15 mouse cellular contexts compared by ENCODE assay signal in the genomic region with DNA sequence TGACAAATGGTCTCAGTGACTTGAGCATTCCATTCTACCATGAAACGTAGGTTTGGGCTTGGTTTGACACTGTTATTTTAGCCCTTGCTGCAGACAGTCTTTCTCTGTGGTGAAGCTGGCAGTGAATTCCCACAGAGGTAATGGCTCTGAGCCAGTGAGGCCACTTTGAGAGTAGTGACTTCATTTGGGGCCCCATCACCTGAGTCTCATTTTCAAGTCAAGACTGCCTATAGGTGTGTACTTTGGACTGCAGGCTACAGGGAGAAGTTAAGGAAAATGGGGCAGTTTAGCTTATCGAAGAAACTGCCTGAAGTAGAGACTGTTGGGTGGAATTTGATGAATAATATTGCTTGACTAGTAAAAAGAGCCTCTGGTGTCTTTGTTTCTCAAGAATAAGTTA.
DNase-seq lines count a peak whose midpoint lies in the region; ATAC-seq and TF ChIP-seq lines count a peak whose summit lies in the region.
"Had no signal": no experiment of that assay in that cellular context is flagged by ENCODE, and none has a peak within 500 bp of the region (broad histone marks: within the 10 kb centered on the region; RNA-seq: fewer than 3 reads in every experiment).

No protein-coding gene starts in this region.

- H3K27ac ChIP-seq in lung, embryonic 15.5 days: peak overlapping the region; percentile 88; the same call in 1 of the 2 replicates
- peak overlapping the region; percentile 90 for H3K27ac ChIP-seq in intestine, embryonic 16.5 days (ENCODE audit: low read length)
- peak overlapping the region; percentile 88 for H3K27ac ChIP-seq in stomach, postnatal 0 days (replicated peaks)
- H3K27ac ChIP-seq: forebrain, embryonic 10.5 days; heart, embryonic 13.5 days; hindbrain, embryonic 15.5 days had no signal

- peak; percentile 5 for DNase-seq in cerebellum, adult 8-10 months
- DNase-seq in cerebellum, postnatal 25 days: no peak
- no peak for DNase-seq in lung, postnatal 25 days (ENCODE audit: low spot score)
- DNase-seq in stomach, postnatal 0 days (ENCODE audit: low spot score): no peak
- no peak for DNase-seq in left cerebral cortex, adult 11 months (ENCODE audit: low spot score)
- DNase-seq: adrenal gland, postnatal 10 days; gastrocnemius, postnatal 36 days; heart, postnatal 36 days had no signal

- 61% methylated on average over 2 of the region's 2 CpGs for WGBS in lung, embryonic 15.5 days
- 63% methylated on average over 2 of the region's 2 CpGs for WGBS in intestine, embryonic 16.5 days
- whole genome bisulfite sequencing in stomach, postnatal 0 days: 43% methylated on average over 2 of the region's 2 CpGs

- no peak for ATAC-seq in lung, embryonic 15.5 days (ENCODE audit: borderline replicate concordance, extremely low read depth, low FRiP score, low TSS enrichment)
- ATAC-seq in intestine, embryonic 16.5 days: peak; percentile 74
- ATAC-seq in stomach, postnatal 0 days (ENCODE audit: low FRiP score, low TSS enrichment): no peak
- ATAC-seq: forebrain, embryonic 14.5 days had no signal

- peaks cover 52% of the 10 kb centered on the region for H3K36me3 ChIP-seq in lung, embryonic 15.5 days
- 0 out of 2 replicates have a peak, but pooled peaks cover 3% of the 10 kb centered on the region for H3K36me3 ChIP-seq in intestine, embryonic 16.5 days (ENCODE audit: control insufficient read depth, insufficient read depth, low read length)
- peaks cover 18% of the 10 kb centered on the region for H3K36me3 ChIP-seq in stomach, postnatal 0 days (ENCODE audit: control insufficient read depth, insufficient read depth, low read length)
- H3K36me3 ChIP-seq: hindbrain, embryonic 15.5 days had no signal

- peaks cover 46% of the 10 kb centered on the region for H3K4me1 ChIP-seq in lung, embryonic 15.5 days
- H3K4me1 ChIP-seq in intestine, embryonic 16.5 days (ENCODE audit: control insufficient read depth, insufficient read depth, low read length): peaks cover 28% of the 10 kb centered on the region
- H3K4me1 ChIP-seq in stomach, postnatal 0 days (replicated peaks; ENCODE audit: control insufficient read depth, insufficient read depth): peaks cover 2% of the 10 kb centered on the region; the same call in 1 of the 2 replicates
- H3K4me1 ChIP-seq: hindbrain, embryonic 15.5 days had no signal

- no peaks in the 10 kb centered on the region for H3K9me3 ChIP-seq in lung, embryonic 15.5 days
- H3K9me3 ChIP-seq in intestine, embryonic 16.5 days (ENCODE audit: control insufficient read depth, low read length): no peaks in the 10 kb centered on the region
- H3K9me3 ChIP-seq in stomach, postnatal 0 days (ENCODE audit: control insufficient read depth, low read length): no peaks in the 10 kb centered on the region
- H3K9me3 ChIP-seq: forebrain, embryonic 10.5 days; heart, embryonic 13.5 days; hindbrain, embryonic 15.5 days had no signal

- no peak overlapping the region for H3K9ac ChIP-seq in lung, embryonic 15.5 days
- no peak overlapping the region for H3K9ac ChIP-seq in intestine, embryonic 16.5 days (ENCODE audit: low read depth, low read length)
- H3K9ac ChIP-seq in stomach, postnatal 0 days (ENCODE audit: low read length): no peak overlapping the region
- H3K9ac ChIP-seq: heart, embryonic 13.5 days; hindbrain, embryonic 15.5 days had no signal

- no peak overlapping the region for H3K4me2 ChIP-seq in lung, embryonic 15.5 days
- H3K4me2 ChIP-seq in intestine, embryonic 16.5 days (ENCODE audit: low read depth, low read length): no peak overlapping the region
- no peak overlapping the region for H3K4me2 ChIP-seq in stomach, postnatal 0 days (replicated peaks; ENCODE audit: low read depth)
- H3K4me2 ChIP-seq: heart, embryonic 13.5 days; hindbrain, embryonic 15.5 days had no signal

- no peaks in the 10 kb centered on the region for H3K27me3 ChIP-seq in lung, embryonic 15.5 days
- no peaks in the 10 kb centered on the region for H3K27me3 ChIP-seq in intestine, embryonic 16.5 days (replicated peaks; ENCODE audit: control insufficient read depth, insufficient read depth, low read length)
- no peaks in the 10 kb centered on the region for H3K27me3 ChIP-seq in stomach, postnatal 0 days (ENCODE audit: control insufficient read depth, insufficient read depth, low read length)
- H3K27me3 ChIP-seq: heart, embryonic 13.5 days; hindbrain, embryonic 15.5 days had no signal

- no peak for TF ChIP-seq CTCF in stomach, postnatal 0 days (IDR thresholded peaks at IDR 0.05; ENCODE audit: low read depth)

- no peak overlapping the region for H3K4me3 ChIP-seq in lung, embryonic 15.5 days
- no peak overlapping the region for H3K4me3 ChIP-seq in intestine, embryonic 16.5 days (ENCODE audit: low read length)
- no peak overlapping the region for H3K4me3 ChIP-seq in stomach, postnatal 0 days (ENCODE audit: low read depth, low read length)
- H3K4me3 ChIP-seq: erythroblast, embryonic 14.5 days; forebrain, embryonic 10.5 days; heart, embryonic 13.5 days; hindbrain, embryonic 15.5 days had no signal

- no peak for TF ChIP-seq EP300 in stomach, postnatal 0 days (optimal IDR thresholded peaks at IDR 0.05)
